Mouse (Mus musculus): Measurements from ENCODE around the gene Ifi205.
"Not testable (repeated sequence)": the region's sequence is repeated elsewhere in the genome, so short reads cannot be mapped to it uniquely, and the experiment has no call there.

Ifi205 gene

DNA sequence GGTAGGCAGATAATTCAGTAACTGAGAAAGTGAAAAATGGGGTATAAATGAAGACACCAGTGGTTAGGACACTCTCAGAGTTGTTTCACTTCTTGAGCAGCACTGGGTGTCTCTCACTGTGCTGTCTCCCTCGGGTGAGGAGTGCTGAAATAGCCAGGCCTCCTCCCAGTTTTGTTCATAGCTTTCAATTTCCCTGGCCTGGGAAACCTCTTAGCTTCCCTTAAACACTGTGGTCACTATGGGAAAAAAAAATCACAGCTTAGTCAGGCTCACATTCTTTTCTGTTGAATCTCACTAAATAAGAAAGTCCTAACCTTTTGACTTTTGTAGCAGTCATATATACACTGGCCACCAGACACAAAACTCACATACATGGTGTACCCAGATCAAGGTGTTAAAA lies at the start of gene Ifi205:
Gene Ifi205 (minus strand): TSS at position 113 of the 400 bp plus-strand sequence.
- DNase-seq (ENCODE audit: low spot score), result no peak

DNA sequence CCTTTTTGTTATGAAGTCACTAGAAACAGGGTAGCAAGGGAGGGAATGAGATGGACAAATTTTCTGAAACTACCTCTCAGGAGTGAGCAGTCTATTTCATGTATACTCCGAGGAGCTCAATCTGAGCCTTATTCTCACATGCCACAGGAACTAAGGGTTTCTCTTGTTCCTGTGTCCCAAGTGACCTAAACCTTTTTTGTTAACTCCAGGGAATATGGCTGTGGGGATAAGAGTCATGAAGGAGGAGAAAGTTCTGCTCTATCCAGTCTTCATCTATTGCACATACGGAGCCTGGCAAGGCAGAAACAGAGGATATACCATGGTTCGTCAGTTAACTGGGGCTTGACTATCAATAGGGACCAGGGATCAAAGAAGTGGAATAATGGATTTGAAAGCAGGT lies 34.7 kb upstream of the Ifi205 start, which contains the start of gene Olfr430:
Gene Olfr430 (plus strand): TSS at position 301 of the 400 bp plus-strand sequence.
- no peak for DNase-seq (ENCODE audit: low spot score)

DNA sequence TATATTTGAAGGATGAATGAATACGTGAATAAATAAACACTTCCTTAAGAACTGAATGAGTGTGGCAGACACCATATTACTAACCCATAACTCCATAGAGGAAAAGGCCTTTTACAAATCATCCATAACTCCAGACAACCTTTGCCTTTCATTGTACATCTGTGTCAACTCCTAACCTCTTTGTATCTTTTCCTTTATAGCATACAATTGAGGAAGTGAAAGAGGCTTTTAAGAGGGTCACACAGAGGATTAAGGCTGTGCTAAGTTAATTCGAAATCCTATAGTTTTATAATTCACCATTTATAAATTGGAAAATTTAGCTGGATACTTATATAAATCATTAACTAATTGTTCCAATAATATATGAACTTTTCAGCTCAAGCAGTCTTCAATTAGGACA lies 23.6 kb upstream of the Ifi205 start:
- DNase-seq (ENCODE audit: low spot score), result no peak

DNA sequence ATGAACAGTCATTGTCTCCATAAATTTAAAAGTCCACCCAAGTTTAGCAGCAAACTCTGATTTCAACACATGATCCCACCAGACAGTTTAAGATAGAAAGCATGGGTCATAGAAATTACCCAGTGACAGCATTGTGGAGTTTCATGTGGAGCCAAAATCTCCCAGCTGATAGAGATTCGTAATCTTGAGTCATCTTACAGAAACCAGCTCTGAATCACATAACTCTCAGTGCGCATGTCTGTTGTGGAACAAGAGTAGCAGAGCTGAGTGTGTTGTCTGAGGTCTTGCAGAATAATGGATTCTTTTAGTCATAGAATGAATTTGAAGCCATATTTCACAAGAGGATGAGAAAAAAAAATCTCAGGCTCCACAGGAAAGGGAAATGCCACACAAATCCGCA lies 21.4 kb upstream of the Ifi205 start:
- peak; percentile 40 for DNase-seq (ENCODE audit: low spot score)

DNA sequence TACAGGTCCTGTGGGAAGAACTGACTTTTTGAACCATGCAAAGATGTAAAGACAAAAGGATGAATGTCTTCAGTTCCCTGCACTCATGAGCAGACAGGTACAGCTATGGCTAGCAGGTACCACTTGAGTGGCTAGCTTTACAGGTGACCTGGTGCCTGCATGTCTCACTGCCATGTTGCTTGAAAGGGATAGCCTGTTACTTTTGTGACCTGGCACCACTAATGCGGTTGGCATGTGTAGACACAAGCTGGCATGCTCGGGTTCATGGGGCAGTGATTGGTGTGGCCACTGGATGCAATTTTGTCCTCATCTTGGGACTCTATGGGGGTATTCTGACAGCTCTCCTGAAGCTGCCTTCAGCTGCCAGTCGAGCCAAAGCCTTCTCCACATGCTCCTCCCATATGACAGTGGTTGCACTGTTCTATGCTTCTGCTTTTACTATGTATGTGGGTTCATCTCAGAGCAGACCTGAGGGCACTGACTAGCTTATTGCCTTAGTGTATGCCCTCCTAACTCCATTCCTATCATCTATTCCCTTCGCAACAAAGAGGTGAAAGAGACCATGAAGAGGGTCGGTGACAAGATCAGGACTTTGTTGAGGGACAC lies 20.4 kb upstream of the Ifi205 start:
- DNase-seq (ENCODE audit: low spot score), result no peak

DNA sequence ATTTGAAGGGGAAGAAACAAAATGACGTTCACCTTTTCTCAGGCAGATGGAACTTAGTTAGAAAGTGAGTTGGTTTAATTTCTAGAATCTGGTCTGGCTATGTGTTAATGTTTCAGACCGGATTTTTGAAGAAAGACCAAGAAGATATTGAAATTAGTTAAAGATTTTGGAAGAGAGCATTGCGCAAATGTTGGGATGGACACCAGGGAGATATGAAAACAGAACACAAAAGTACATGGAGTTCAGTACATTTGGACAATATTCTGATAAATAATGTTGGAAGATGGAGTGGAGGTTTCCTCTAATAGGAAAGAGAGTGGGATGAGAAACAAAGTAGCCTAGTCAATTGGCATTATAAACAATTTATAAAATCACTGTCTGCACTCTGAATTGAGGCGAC lies 19.9 kb upstream of the Ifi205 start:
- DNase-seq (ENCODE audit: low spot score), result no peak

DNA sequence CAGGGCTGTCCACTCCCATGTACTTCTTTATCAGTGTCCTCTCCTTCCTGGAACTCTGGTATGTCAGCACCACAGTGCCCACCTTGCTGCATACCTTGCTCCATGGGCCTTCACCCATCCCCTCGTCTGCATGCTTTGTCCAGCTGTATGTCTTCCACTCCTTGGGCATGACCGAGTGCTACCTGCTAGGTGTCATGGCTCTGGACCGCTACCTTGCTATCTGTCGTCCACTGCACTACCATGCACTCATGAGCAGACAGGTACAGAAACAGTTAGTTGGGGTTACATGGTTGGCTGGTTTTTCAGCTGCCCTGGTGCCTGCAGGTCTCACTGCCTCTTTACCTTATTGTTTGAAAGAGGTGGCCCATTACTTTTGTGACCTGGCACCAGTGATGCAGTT lies 18.9 kb upstream of the Ifi205 start:
- no peak for DNase-seq (ENCODE audit: low spot score)

DNA sequence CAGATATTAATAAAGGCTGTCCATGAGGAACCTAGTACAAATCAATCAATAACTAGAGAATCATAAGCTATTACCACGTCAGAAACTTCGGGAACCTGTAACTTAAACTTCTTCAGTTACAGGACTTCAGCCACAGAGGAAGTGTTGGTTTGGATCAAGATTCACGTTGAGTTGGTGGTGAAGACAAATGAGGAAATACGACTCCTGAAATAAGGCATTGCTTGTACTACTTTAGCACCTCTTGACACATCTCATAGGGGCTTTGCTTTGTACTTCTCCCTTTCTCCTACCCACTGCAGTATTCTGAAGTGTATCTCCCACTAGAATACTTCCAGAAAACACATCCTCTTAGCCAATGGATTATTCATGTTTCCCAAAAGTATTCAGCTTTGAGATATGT lies 17.7 kb upstream of the Ifi205 start:
- not testable (repeated sequence) for DNase-seq (ENCODE audit: low spot score)

DNA sequence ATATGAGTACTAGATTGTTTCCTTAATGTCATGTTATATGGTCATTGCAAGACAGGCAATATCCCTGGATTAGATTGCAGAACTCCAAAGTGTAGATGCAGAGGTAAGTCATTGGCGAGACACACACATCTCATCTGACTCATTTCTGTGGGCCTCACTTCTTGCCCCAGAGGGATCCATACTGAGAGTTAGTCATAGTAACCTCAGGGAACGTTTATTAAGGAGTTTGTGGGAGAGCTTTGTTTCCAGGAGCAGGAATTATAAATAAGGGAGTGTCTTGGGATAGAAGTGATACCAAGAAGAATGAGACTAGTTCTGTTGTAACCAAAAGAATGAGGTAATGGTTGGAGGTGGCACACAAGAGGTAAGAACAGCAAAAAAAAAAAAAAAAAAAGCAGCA lies 17.3 kb upstream of the Ifi205 start, which contains the start of gene Olfr432:
Gene Olfr432 (plus strand): TSS at position 313 of the 400 bp plus-strand sequence.
- no peak for DNase-seq (ENCODE audit: low spot score)

DNA sequence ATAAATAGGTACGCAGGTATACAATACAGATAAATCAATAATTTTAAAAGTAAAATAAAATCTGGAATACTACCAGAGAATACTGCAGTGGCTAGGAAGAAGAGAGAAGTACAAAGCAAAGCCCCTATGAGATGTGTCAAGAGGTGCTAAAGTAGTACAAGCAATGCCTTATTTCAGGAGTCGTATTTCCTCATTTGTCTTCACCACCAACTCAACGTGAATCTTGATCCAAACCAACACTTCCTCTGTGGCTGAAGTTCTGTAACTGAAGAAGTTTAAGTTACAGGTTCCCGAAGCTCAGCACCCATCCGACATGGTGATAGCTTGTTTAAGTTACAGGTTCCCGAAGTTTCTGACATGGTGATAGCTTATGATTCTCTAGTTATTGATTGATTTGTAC lies 16.6 kb upstream of the Ifi205 start:
- not testable (repeated sequence) for DNase-seq (ENCODE audit: low spot score)

DNA sequence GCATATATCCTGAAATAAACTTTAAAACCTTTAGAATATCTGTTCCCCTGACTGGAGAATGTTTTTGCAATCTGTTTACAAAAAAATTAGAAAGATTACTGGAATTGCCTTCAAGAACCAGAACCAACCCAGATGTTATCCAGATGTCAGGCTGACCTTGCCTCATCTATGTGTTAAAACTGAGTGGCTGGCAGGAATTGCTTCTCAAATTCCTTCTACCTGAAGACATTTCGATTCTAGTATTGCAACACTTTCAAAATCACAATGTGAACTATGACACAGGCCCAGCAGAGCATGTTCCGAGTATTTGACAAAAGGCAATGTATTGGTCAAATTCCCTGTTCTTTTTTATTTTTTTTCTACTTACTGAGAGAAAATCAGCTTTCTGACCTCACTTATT lies 12.8 kb upstream of the Ifi205 start:
- peak; percentile 72 for DNase-seq (ENCODE audit: low spot score)

DNA sequence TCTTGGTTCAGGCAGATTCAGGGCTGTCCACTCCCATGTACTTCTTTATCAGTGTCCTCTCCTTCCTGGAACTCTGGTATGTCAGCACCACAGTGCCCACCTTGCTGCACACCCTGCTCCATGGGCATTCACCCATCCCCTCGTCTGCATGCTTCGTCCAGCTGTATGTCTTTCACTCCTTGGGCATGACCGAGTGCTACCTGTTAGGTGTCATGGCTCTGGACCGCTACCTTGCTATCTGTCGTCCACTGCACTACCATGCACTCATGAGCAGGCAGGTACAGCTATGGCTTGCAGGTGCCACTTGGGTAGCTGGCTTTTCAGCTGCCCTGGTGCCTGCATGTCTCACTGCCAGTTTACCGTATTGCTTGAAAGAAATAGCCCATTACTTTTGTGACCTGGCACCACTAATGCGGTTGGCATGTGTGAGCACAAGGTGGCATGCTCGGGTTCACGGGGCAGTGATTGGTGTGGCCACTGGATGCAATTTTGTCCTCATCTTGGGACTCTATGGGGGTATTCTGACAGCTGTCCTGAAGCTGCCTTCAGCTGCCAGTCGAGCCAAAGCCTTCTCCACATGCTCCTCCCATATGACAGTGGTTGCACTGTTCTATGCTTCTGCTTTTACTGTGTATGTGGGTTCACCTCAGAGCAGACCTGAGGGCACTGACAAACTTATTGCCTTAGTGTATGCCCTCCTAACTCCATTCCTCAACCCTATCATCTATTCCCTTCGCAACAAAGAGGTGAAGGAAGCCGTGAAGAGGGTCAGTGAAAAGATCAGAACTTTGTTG lies 10.7 kb upstream of the Ifi205 start:
- DNase-seq (ENCODE audit: low spot score), result not testable (repeated sequence)

DNA sequence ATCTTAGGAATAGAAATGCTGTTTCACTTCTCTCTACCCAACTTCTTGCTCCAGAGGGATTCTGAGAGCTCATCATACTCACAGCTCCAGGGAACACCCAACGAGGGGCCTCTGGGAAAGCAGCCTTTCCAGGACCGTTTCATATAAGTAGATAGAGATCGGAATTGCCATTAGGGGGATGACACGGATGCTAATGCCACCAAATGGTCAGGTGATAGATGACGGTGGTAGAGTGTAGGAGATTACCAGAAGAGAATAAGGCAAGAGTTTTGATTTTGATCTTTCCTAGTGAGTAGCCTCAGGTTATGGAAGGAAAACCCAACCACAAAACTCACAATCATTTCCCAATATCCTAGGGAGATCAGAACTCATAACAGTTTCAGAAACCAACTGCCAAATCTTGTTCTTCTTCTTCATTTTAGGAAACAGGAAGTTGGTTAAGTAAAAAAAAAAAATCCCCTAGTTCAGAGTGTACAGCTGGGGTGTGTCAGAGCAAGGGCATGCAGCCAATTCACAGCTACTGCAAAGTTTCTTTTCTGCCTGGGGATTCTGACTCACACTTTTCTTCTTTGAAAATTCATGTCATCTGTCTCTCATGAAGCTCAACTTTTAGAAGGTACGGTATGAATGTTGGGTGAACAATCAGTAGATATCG lies 9.0 kb upstream of the Ifi205 start, which contains the start of gene Olfr433:
Gene Olfr433 (plus strand): TSS at position 183 of the 655 bp plus-strand sequence.
- DNase-seq (ENCODE audit: low spot score), result peak; percentile 72

DNA sequence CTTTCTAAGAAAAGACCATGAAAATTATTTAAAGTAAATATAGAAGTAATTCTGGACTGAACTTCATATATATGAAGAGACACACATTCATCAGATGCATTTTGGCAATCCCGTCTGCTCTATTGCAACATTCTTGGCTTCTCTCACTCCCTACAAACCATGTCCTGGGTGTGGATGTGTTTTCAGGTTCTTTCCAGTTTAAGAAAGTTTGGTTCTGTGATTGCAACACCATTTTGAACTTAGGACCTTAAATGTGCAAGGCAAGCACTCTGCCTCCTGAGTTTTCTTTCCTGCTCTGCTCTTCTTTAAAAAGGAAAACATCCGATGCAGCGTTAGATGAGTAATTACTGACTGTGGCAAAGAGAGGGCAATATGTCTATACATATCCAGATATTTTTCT lies 6.9 kb upstream of the Ifi205 start:
- peak; percentile 89 for DNase-seq (ENCODE audit: low spot score)

DNA sequence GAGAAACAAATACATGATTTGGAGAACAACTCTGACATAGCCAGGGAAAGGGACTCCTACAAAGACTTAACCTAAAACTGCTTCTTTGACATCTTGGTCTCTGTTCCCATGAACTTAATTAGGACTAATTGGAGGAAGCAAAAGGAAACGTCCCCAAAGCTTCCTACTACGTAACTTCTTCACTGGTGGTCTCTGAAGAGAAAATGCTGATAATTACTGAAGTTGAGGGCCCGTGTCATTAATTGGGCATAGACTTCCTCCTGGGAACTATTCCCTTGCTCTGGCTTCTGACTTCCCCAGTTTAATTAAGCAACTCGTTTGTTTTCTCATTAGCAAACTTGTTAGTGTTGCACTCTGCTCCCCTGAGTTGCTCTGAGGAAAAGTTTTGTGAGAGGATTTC lies 4.2 kb upstream of the Ifi205 start:
- no peak for DNase-seq (ENCODE audit: low spot score)

DNA sequence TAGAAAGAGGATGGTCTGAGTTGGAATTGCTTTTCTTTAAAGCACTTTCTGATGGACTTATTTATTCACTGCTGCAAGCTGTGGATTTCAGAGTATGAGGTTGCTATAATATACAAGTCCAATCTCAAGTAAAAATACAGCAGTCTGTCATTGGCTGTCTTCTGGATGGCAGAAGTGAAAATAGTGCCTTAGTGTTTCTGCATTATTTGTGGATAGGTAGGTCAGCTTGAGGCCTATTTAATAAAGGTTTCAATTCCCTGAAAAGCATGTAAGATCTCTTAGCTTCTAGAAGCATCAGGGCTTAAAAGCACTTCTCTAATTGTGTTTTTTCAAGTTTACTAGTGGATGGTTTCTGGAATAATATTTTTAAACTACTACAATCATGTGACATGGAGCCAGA lies 24.6 kb downstream of the Ifi205 start:
- DNase-seq (ENCODE audit: low spot score), result not testable (repeated sequence)

DNA sequence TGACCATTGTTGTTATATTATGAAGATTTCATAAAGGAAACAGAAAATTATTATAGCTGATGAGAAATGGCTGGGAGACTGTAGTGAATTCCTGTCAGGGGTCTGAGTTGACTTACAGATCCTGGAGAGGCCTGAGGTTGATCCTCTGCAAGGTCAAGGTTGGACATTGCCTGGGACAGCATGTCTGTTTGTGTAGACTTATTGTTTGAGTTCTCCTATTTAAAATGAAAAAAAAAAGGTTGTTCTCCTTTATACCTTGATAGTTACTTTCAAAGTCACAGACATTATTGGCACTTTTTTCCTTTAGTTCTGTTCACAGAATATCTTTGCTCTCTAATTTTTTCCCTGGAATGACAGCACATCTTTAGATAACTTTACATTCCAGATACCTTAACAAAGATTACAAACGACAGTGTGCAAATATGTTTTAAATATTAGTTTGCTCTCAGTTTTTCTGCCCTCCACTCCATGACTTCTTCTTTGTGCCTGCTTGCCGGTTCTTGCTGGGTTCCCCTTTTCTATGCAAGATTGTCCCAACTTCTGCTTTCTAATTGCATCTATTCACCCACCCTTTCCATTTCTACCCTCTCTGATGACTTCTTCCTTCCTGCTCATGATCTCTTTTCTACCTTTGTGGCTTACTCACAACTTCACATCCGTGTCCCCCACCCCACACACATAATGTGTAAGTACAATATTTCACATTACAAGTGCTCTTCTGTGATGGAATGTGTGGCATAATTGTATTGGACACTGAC lies 27.1 kb downstream of the Ifi205 start:
- DNase-seq (ENCODE audit: low spot score), result not testable (repeated sequence)

DNA sequence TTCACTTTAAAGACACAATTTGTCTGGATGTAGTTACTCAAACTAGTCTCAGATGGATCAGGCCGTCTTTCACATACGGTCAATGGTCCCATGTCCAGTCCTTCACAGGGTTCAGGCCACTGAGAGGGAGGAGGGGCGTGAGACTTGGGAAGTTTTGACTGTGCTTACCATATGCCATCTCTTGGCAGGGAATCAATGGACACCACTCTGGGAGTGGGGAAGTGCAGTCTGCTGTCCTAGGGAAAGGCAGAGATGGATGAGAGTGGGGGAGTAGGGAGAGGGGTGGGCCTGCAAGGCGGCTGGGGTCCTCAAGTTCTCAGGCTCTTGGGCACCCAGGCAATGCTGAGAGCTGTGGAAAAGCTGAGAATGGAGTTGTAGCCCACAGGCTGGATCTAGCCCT lies 36.6 kb downstream of the Ifi205 start:
- DNase-seq (ENCODE audit: low spot score), result no peak

DNA sequence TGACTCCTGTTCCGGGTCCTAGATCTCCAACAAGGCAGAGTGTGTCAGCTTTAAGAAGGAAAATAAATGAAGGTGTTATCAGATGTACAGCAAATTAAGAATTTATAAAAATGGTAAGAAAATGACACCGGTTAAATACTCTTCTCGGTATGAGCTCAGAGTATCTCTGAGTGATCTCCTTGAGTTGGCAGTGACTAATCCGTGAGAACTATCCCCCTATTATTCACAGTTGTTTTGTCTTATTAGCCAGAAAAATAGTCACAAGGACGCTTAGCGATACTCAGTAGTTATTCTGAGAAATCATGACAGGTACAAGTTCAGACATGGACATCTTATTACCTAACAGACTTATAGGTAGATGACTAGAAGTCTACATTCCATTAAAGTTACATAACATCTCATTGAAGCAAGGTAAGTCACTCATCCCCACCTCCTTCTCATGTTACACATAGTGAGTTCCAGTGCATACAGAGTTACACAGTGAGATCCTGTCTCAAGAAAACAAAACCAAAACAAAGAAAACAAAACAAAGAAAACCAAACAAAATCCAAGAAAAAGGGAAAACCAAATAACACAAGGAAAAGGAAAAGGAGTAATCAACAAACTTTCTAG lies 48.8 kb downstream of the Ifi205 start, which contains the start of gene Ifi202b:
Gene Ifi202b (minus strand): TSS at position 51 of the 612 bp plus-strand sequence.
- not testable (repeated sequence) for DNase-seq (ENCODE audit: low spot score)

DNA sequence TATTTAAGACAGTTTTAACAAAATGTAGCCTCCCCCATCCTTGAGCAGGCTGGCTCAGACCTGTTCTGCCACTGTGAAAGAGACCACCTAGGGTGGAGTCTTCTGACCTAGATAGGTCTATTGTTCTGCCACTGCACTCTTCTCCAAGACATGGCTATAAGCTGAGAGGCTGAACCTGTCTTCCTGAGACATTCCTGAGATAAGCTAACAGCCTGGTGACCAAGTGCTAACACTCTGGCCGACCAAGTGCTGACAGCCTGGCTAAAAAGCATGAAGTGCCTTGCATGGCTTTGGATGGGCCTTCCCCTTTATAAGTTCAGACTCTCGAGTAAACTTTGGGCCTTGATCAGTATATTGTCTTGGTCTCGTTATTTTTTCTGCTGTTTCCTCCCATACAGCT lies 50.6 kb downstream of the Ifi205 start:
- DNase-seq (ENCODE audit: low spot score), result peak; percentile 10

DNA sequence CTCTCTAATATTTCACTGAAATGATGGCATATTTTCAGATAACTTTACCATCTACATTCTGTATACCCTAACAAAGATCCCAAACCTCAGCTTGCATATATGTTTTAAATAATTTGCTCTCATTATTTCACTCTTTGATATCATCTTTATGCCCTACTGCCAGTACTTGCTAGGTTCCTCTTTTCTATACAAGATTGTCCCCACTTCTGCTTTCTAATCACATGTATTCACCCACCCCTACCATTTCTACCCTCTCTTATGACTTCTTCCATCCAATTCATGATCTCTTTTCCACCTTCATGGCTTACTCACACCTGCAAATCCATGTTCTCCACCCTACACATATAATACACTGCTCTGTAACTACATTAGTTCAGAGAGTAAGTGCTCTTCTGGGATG lies 54.0 kb downstream of the Ifi205 start:
- no peak for DNase-seq (ENCODE audit: low spot score)

DNA sequence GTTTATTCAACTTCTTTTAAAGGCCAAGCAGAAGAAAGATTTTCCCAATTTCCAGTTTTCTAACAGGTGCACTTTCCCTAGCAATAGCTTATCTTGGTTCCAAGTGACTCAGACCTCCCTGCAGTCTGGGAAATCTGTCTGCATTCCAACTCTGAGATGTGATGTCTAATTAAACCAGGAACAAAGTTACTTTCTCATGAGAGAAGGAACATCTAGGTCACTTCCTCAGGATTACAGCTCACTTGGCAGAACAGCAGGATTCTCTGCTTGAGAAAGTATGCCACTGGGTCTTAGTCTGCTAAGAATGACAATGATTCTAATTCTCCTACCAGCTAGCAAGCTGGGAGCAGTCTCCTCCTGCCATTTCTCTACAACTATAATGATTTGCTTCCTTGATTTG lies 58.5 kb downstream of the Ifi205 start:
- DNase-seq (ENCODE audit: low spot score), result peak; percentile 84

Measured in adipocyte (in vitro differentiated cells).